Mouse (Mus musculus): ENCODE data around the gene Prkca.
"Not testable (repeated sequence)": the region's sequence is repeated elsewhere in the genome, so short reads cannot be mapped to it uniquely, and the experiment has no call there.

Prkca gene

GRCm38 (mm10) chr11:108101280-108101950, 242.3 kb downstream of the Prkca start:
- DNase-seq = no peak

GRCm38 (mm10) chr11:108098306-108098705, 245.4 kb downstream of the Prkca start:
- DNase-seq = no peak

- no peak for DNase-seq
These were observed 248.9 kb downstream of the Prkca start for GRCm38 (mm10) chr11:108094796-108095195.

- DNase-seq = no peak
These were observed 250.5 kb downstream of the Prkca start for GRCm38 (mm10) chr11:108093248-108093647.

GRCm38 (mm10) chr11:108091238-108091637, 252.5 kb downstream of the Prkca start:
- DNase-seq = no peak

- DNase-seq = no peak
These were observed 253.0 kb downstream of the Prkca start for GRCm38 (mm10) chr11:108090706-108091105.

- no peak for DNase-seq
These were observed 255.7 kb downstream of the Prkca start for GRCm38 (mm10) chr11:108088063-108088462.

- not testable (repeated sequence) for DNase-seq
These were observed 256.5 kb downstream of the Prkca start for GRCm38 (mm10) chr11:108087105-108087700.

GRCm38 (mm10) chr11:108082673-108083072, 261.1 kb downstream of the Prkca start:
- no peak for DNase-seq

- DNase-seq = no peak
These were observed 263.6 kb downstream of the Prkca start for GRCm38 (mm10) chr11:108079946-108080650.

GRCm38 (mm10) chr11:108079454-108079853, 264.3 kb downstream of the Prkca start:
- no peak for DNase-seq

- no peak for DNase-seq
These were observed 266.2 kb downstream of the Prkca start for GRCm38 (mm10) chr11:108077514-108077913.

GRCm38 (mm10) chr11:108072606-108073243, 271.0 kb downstream of the Prkca start:
- DNase-seq = no peak

- no peak for DNase-seq
These were observed 272.5 kb downstream of the Prkca start for GRCm38 (mm10) chr11:108071230-108071629.

- DNase-seq = no peak
These were observed 273.7 kb downstream of the Prkca start for GRCm38 (mm10) chr11:108070038-108070437.

- no peak for DNase-seq
These were observed 275.3 kb downstream of the Prkca start for GRCm38 (mm10) chr11:108068430-108068829.

- DNase-seq = no peak
These were observed 276.6 kb downstream of the Prkca start for GRCm38 (mm10) chr11:108067161-108067560.

GRCm38 (mm10) chr11:108064401-108064800, 279.3 kb downstream of the Prkca start:
- no peak for DNase-seq

GRCm38 (mm10) chr11:108063096-108063495, 280.6 kb downstream of the Prkca start:
- no peak for DNase-seq

GRCm38 (mm10) chr11:108061571-108062479, 281.9 kb downstream of the Prkca start:
- no peak for DNase-seq

GRCm38 (mm10) chr11:108057138-108057537, 286.6 kb downstream of the Prkca start:
- DNase-seq = no peak

- DNase-seq = no peak
These were observed 289.1 kb downstream of the Prkca start for GRCm38 (mm10) chr11:108054647-108055046.
